Mouse (Mus musculus) erythroblast, embryonic 14.5 days (primary cell): ENCODE results near the gene Cenpv.

Experiments
- GATA1 ChIP-seq: IDR thresholded peaks from 2 replicates; pipeline ENCODE4 v1.6.1; 2012; ENCODE audit warnings: low read length, inconsistent platforms, mixed read lengths
- TAL1 ChIP-seq: IDR thresholded peaks from 3 replicates; pipeline ENCODE4 v1.6.1; 2012; ENCODE audit warnings: low read length, inconsistent platforms, mixed read lengths

GRCm38 (mm10) chr11:62537089-62537488 lies 2.0 kb downstream of the Cenpv start:
- TF ChIP-seq TAL1 (no peak), GATA1 (no peak)
